ENCODE assay signal across 27 mouse cellular contexts in genomic region chr2:112482533-112483333, GRCm38 (mm10). TPM values are rescaled to one million over a fixed set of nuclear protein-coding genes. Genes with fewer than 3 reads are reported as not detected.
DNase-seq lines count a peak whose midpoint lies in the region; ATAC-seq and TF ChIP-seq lines count a peak whose summit lies in the region.
"Had no signal": no experiment of that assay in that cellular context is flagged by ENCODE, and none has a peak within 500 bp of the region (broad histone marks: within the 10 kb centered on the region; RNA-seq: fewer than 3 reads in every experiment).

No protein-coding gene starts in this region.

- no peaks in the 10 kb centered on the region for H3K36me3 ChIP-seq in kidney, postnatal 0 days (ENCODE audit: insufficient read depth, low read length)
- H3K36me3 ChIP-seq in lung, embryonic 16.5 days (ENCODE audit: control insufficient read depth, insufficient read depth, low read length): no peaks in the 10 kb centered on the region
- H3K36me3 ChIP-seq in stomach, embryonic 16.5 days (ENCODE audit: control insufficient read depth, insufficient read depth, low read length): no peaks in the 10 kb centered on the region
- H3K36me3 ChIP-seq: embryonic facial prominence, embryonic 12.5 days; heart, embryonic 15.5 days; limb, embryonic 13.5 days; liver, embryonic 13.5 days; neural tube, embryonic 15.5 days had no signal

- no peak overlapping the region for H3K4me2 ChIP-seq in kidney, postnatal 0 days (ENCODE audit: low read length)
- H3K4me2 ChIP-seq in lung, embryonic 16.5 days (ENCODE audit: low read depth, low read length): no peak overlapping the region
- no peak overlapping the region for H3K4me2 ChIP-seq in stomach, embryonic 16.5 days (ENCODE audit: low read depth, low read length)
- H3K4me2 ChIP-seq: embryonic facial prominence, embryonic 12.5 days; heart, embryonic 15.5 days; hindbrain, embryonic 14.5 days; limb, embryonic 13.5 days; liver, embryonic 13.5 days; lung, embryonic 14.5 days; neural tube, embryonic 15.5 days had no signal

- no peaks in the 10 kb centered on the region for H3K27me3 ChIP-seq in kidney, postnatal 0 days (ENCODE audit: insufficient read depth, low read length)
- H3K27me3 ChIP-seq in lung, embryonic 16.5 days (ENCODE audit: control insufficient read depth, insufficient read depth, low read depth, low read length): no peaks in the 10 kb centered on the region
- H3K27me3 ChIP-seq in stomach, embryonic 16.5 days (ENCODE audit: control insufficient read depth, insufficient read depth, low read length): no peaks in the 10 kb centered on the region
- H3K27me3 ChIP-seq: embryonic facial prominence, embryonic 12.5 days; heart, embryonic 15.5 days; limb, embryonic 13.5 days; neural tube, embryonic 15.5 days had no signal

- no peaks in the 10 kb centered on the region for H3K9me3 ChIP-seq in kidney, postnatal 0 days (replicated peaks; ENCODE audit: low read length)
- no peaks in the 10 kb centered on the region for H3K9me3 ChIP-seq in lung, embryonic 16.5 days (ENCODE audit: control insufficient read depth, low read length)
- no peaks in the 10 kb centered on the region for H3K9me3 ChIP-seq in stomach, embryonic 16.5 days (replicated peaks; ENCODE audit: control insufficient read depth, low read length)
- H3K9me3 ChIP-seq: embryonic facial prominence, embryonic 12.5 days; heart, embryonic 15.5 days; limb, embryonic 13.5 days; liver, embryonic 13.5 days; neural tube, embryonic 15.5 days had no signal

- H3K4me3 ChIP-seq in kidney, postnatal 0 days (replicated peaks; ENCODE audit: low read depth, low read length): no peak overlapping the region
- no peak overlapping the region for H3K4me3 ChIP-seq in lung, embryonic 16.5 days (ENCODE audit: low read length)
- no peak overlapping the region for H3K4me3 ChIP-seq in stomach, embryonic 16.5 days (replicated peaks; ENCODE audit: low read length)
- H3K4me3 ChIP-seq: embryonic facial prominence, embryonic 12.5 days; gastrocnemius, adult 2 months; heart, embryonic 15.5 days; limb, embryonic 13.5 days; liver, embryonic 13.5 days; neural tube, embryonic 15.5 days had no signal

- peak; percentile 87 for ATAC-seq in frontal cortex, adult (ENCODE audit: low TSS enrichment)
- peak; percentile 66; the same call in 1 of the 2 replicates for ATAC-seq in kidney, postnatal 0 days (replicated peaks; ENCODE audit: low FRiP score, low read depth)
- ATAC-seq in lung, embryonic 16.5 days (ENCODE audit: low read depth): peak; percentile 55
- peak; percentile 53; the same call in 1 of the 2 replicates for ATAC-seq in stomach, embryonic 16.5 days (ENCODE audit: insufficient read depth, low FRiP score)
- ATAC-seq: activated CD4-positive, CD25-positive, alpha-beta regulatory T cell, adult 4 months; inflammation-experienced regulatory T-cells, adult 6 months had no signal

- H3K4me1 ChIP-seq in kidney, postnatal 0 days (replicated peaks; ENCODE audit: insufficient read depth, low read length): no peaks in the 10 kb centered on the region
- H3K4me1 ChIP-seq in lung, embryonic 16.5 days (replicated peaks; ENCODE audit: control insufficient read depth, insufficient read depth, low read length): 0 out of 2 replicates have a peak, but pooled peaks cover 3% of the 10 kb centered on the region
- no peaks in the 10 kb centered on the region; the same call in 1 of the 2 replicates for H3K4me1 ChIP-seq in stomach, embryonic 16.5 days (ENCODE audit: control insufficient read depth, insufficient read depth, low read length)
- H3K4me1 ChIP-seq: embryonic facial prominence, embryonic 12.5 days; limb, embryonic 13.5 days; liver, embryonic 13.5 days; neural tube, embryonic 15.5 days had no signal

- no peak for TF ChIP-seq CTCF in kidney, postnatal 0 days (IDR thresholded peaks at IDR 0.05; ENCODE audit: low read depth)

- peak overlapping the region; percentile 75 for H3K27ac ChIP-seq in kidney, postnatal 0 days
- 0 out of 2 replicates have a peak overlapping the region, but pooled peaks have one; percentile 2 for H3K27ac ChIP-seq in lung, embryonic 16.5 days (ENCODE audit: low read length)
- H3K27ac ChIP-seq in stomach, embryonic 16.5 days (ENCODE audit: low read length): peak overlapping the region; percentile 42; the same call in 1 of the 2 replicates
- H3K27ac ChIP-seq: embryonic facial prominence, embryonic 12.5 days; gastrocnemius, adult 2 months; heart, embryonic 15.5 days; hindbrain, embryonic 14.5 days; limb, embryonic 13.5 days; liver, embryonic 13.5 days; macrophage; neural tube, embryonic 15.5 days had no signal

- no peak for DNase-seq in frontal cortex, postnatal 14 days (ENCODE audit: low spot score in 2 of 2)
- peak; percentile 86 for DNase-seq in kidney, postnatal 0 days (ENCODE audit: low spot score)
- DNase-seq in kidney, adult 8-10 months: no peak
- no peak for DNase-seq in lung, adult 18-20 months
- DNase-seq in layer of hippocampus, postnatal 14 days (ENCODE audit: low spot score in 2 of 2): no peak
- DNase-seq: adrenal gland, adult 8-10 months; cerebellum, adult 18-20 months; cerebellum, postnatal 14 days; gastrocnemius, adult 2 months; heart, postnatal 4 days; liver, embryonic 13.5 days had no signal

- no peak overlapping the region for H3K9ac ChIP-seq in kidney, postnatal 0 days (ENCODE audit: low read depth, low read length)
- H3K9ac ChIP-seq in lung, embryonic 16.5 days (ENCODE audit: low read length): no peak overlapping the region
- no peak overlapping the region for H3K9ac ChIP-seq in stomach, embryonic 16.5 days (ENCODE audit: low read length)
- H3K9ac ChIP-seq: embryonic facial prominence, embryonic 12.5 days; heart, embryonic 15.5 days; hindbrain, embryonic 14.5 days; limb, embryonic 13.5 days; liver, embryonic 13.5 days; lung, embryonic 14.5 days; neural tube, embryonic 15.5 days had no signal

- 52% methylated on average over 5 of the region's 5 CpGs for WGBS in kidney, postnatal 0 days
- WGBS in lung, embryonic 16.5 days: 59% methylated on average over 5 of the region's 5 CpGs
- 58% methylated on average over 5 of the region's 5 CpGs for WGBS in stomach, embryonic 16.5 days

RNA-seq across cellular contexts. Expression of gene Chrm5, which starts 2.2 kb away (rescaled TPM):
- polyA plus RNA-seq in kidney, postnatal 0 days (2015; fragmentation: Nextera tagmentation; extraction: Ambion mirVana): not detected in 2 replicates
- 0.09 and 0.18 TPM in 2 replicates for polyA plus RNA-seq in lung, embryonic 16.5 days (2015; fragmentation: Nextera tagmentation; extraction: Ambion mirVana)
- 0.08 TPM in 1 of 2 replicates, not detected in the other for polyA plus RNA-seq in stomach, embryonic 16.5 days (2015; fragmentation: Nextera tagmentation; extraction: Ambion mirVana)
- 10 to 100 TPM; 10.3 to 12.4 TPM for total RNA-seq in layer of hippocampus, postnatal 14 days (2021)
- total RNA-seq: adrenal gland, adult 8-10 months; gastrocnemius, postnatal 4 days; heart, postnatal 4 days had no signal
- polyA plus RNA-seq: activated CD4-positive, CD25-positive, alpha-beta regulatory T cell, adult 4 months; embryonic facial prominence, embryonic 12.5 days; heart, embryonic 15.5 days; inflammation-experienced regulatory T-cells, adult 6 months; large intestine, adult 2 months; limb, embryonic 13.5 days; liver, embryonic 13.5 days; lung, embryonic 14.5 days; macrophage; spleen, adult 2 months; thymus, postnatal 0 days had no signal

RNA-seq across cellular contexts. Expression of gene Aven, which starts 10.0 kb away (rescaled TPM):
- 5.4 and 6.2 TPM in 2 replicates for polyA plus RNA-seq in kidney, postnatal 0 days (2015; fragmentation: Nextera tagmentation; extraction: Ambion mirVana)
- polyA plus RNA-seq in lung, embryonic 16.5 days (2015; fragmentation: Nextera tagmentation; extraction: Ambion mirVana): 4.4 and 4.6 TPM in 2 replicates
- 2.8 and 3.5 TPM in 2 replicates for polyA plus RNA-seq in stomach, embryonic 16.5 days (2015; fragmentation: Nextera tagmentation; extraction: Ambion mirVana)
- 1 to 10 TPM; 7.9 to 8.0 TPM for total RNA-seq in layer of hippocampus, postnatal 14 days (2021)

RNA-seq across cellular contexts. Expression of gene Emc7, which starts 27.9 kb away (rescaled TPM):
- polyA plus RNA-seq in kidney, postnatal 0 days (2015; fragmentation: Nextera tagmentation; extraction: Ambion mirVana): 31.8 and 32.8 TPM in 2 replicates
- polyA plus RNA-seq in lung, embryonic 16.5 days (2015; fragmentation: Nextera tagmentation; extraction: Ambion mirVana): 20.3 and 21.5 TPM in 2 replicates
- 22.0 and 22.1 TPM in 2 replicates for polyA plus RNA-seq in stomach, embryonic 16.5 days (2015; fragmentation: Nextera tagmentation; extraction: Ambion mirVana)
- total RNA-seq in layer of hippocampus, postnatal 14 days (2021): 10 to 100 TPM; 38.8 to 39.6 TPM

Comparison
In these comparisons a context has a peak if more than half of its experiments do, and no peak if none do; other contexts are left out.
1. H3K27ac ChIP-seq: peak in every context shown above with its lines; median percentile 75 in kidney, postnatal 0 days; 42 in stomach, embryonic 16.5 days; 2 in lung, embryonic 16.5 days.